Mouse (Mus musculus) left cerebral cortex, postnatal 10 days (tissue): ENCODE measurements around the gene Ppp1cc. TPM values are rescaled to one million over a fixed set of nuclear protein-coding genes. Genes with fewer than 3 reads are reported as not detected.

Experiments
- total RNA-seq, 2 experiments: library from RNA; stranded (reverse); gene quantifications; 2 replicates each; pipeline ENCODE4 v1.2.3; 2021

Gene Ppp1cc
- total RNA-seq, 2 experiments from 2014 or later, result 170 to 190 TPM

Other genes starting within 250 kb of the Ppp1cc start
- gene Cux2, start 108.2 kb upstream of the Ppp1cc start, total RNA-seq, result 100 to 1,000 TPM; 180 to 194 TPM
- gene Myl2, start 57.3 kb upstream of the Ppp1cc start, total RNA-seq, result 1 to 10 TPM in 1 of 2 experiments, under 1 TPM in 1; 0.97 to 1.4 TPM
- 1 to 10 TPM in 1 of 2 experiments, under 1 TPM in 1; 0.24 to 1.2 TPM for gene Ccdc63, start 17.5 kb upstream of the Ppp1cc start, total RNA-seq
- 1 to 10 TPM; 2.1 to 2.6 TPM for gene Hvcn1, start 48.5 kb downstream of the Ppp1cc start, total RNA-seq
- gene Tctn1, start 106.2 kb downstream of the Ppp1cc start, total RNA-seq, result 10 to 100 TPM; 13.1 to 15.6 TPM
- gene Pptc7, start 126.1 kb downstream of the Ppp1cc start, total RNA-seq, result 10 to 100 TPM; 22.8 to 24.1 TPM
- 1 to 10 TPM; 4.2 to 4.3 TPM for gene Rad9b, start 196.0 kb downstream of the Ppp1cc start, total RNA-seq
- gene Vps29, start 196.1 kb downstream of the Ppp1cc start, total RNA-seq, result 100 to 1,000 TPM; 224 to 239 TPM
- 10 to 100 TPM; 19.7 to 22.4 TPM for gene Gpn3, start 213.6 kb downstream of the Ppp1cc start, total RNA-seq
- gene Fam216a, start 214.1 kb downstream of the Ppp1cc start, total RNA-seq, result 10 to 100 TPM; 70.1 to 77.5 TPM
- 100 to 1,000 TPM; 268 to 275 TPM for gene Arpc3, start 233.6 kb downstream of the Ppp1cc start, total RNA-seq